Mouse (Mus musculus) liver, postnatal 0 days (tissue): ENCODE measurements around the gene Cwc25.

Source experiments
- CTCF ChIP-seq: sonication (generic); IDR thresholded peaks from 2 replicates; pipeline ENCODE4 v1.5.1; 2016; ENCODE audit warnings: antibody characterized with exemption, low read depth
- EP300 ChIP-seq: IDR thresholded peaks from 2 replicates; pipeline ENCODE4 v1.6.1; 2016; ENCODE audit warnings: antibody characterized with exemption, low read depth, mild to moderate bottlenecking

DNA sequence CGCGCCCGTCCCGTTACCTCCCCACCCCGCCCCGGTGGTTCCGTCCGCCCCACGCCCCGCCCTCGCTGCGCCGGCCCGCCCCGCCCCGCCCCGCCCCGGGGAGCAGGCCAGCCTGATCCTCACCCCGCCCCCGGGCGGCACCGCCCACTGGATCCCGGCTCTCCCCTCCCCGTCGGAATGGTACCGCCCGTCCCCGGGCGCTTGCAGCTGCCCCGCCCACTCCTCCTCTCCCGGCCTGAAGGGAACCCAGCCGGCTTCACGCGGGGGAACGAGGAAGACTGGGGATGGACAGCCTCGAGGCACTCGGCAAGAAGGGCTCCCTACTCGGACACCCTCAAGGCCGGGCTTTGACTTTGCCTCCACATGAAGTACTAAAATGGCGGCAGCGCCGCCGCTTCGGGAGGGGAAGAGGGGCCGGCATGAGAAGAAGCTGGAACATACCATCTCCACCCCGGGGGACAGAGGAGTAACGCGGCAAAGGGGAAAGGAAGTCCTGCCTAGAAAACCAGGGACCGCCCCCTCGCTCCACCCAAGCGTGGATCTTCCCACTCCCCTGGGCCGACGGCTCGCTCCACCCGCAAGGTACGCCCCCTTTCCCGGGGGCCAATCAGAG is 21.5 kb downstream of the Cwc25 start:
- peak; percentile 69 for TF ChIP-seq EP300
- TF ChIP-seq CTCF = no peak
